Mouse (Mus musculus) heart, adult 11 months (tissue): ENCODE results near the gene Cst11.
"Not testable (repeated sequence)": the region's sequence is repeated elsewhere in the genome, so short reads cannot be mapped to it uniquely, and the experiment has no call there.

Experiments used
- DNase-seq: peaks from one replicate; pipeline ENCODE4 v3.0.0; 2022

Cst11 gene

GRCm38 (mm10) chr2:148771397-148771796 lies at the start of gene Cst11:
Gene Cst11 (minus strand): TSS chr2:148771497.
- DNase-seq = not testable (repeated sequence)

- peak; percentile 75 for DNase-seq
Observed at GRCm38 (mm10) chr2:148819909-148820308, 48.6 kb upstream of the Cst11 start, which contains the start of gene Cst13. Gene Cst13 (plus strand): TSS chr2:148820081.

- DNase-seq = no peak
Observed at GRCm38 (mm10) chr2:148806696-148807095, 35.4 kb upstream of the Cst11 start.

GRCm38 (mm10) chr2:148801491-148801921 lies 30.2 kb upstream of the Cst11 start:
- peak; percentile 84 for DNase-seq

- DNase-seq = no peak
Observed at GRCm38 (mm10) chr2:148798485-148798884, 27.2 kb upstream of the Cst11 start, which contains the start of gene Cst8. Gene Cst8 (plus strand): TSS chr2:148798785.

GRCm38 (mm10) chr2:148789142-148789541 lies 17.8 kb upstream of the Cst11 start, which contains the start of gene Cst12:
Gene Cst12 (plus strand): TSS chr2:148789361.
- DNase-seq = peak; percentile 80

GRCm38 (mm10) chr2:148781709-148782108 lies 10.4 kb upstream of the Cst11 start, which contains the start of gene 8030411F24Rik:
Gene 8030411F24Rik (plus strand): TSS chr2:148782009.
- peak; percentile 64 for DNase-seq

GRCm38 (mm10) chr2:148763648-148764388 lies 7.5 kb downstream of the Cst11 start:
- peak; percentile 78 for DNase-seq

GRCm38 (mm10) chr2:148754310-148754846 lies 16.9 kb downstream of the Cst11 start:
- no peak for DNase-seq

- DNase-seq = peak; percentile 89
Observed at GRCm38 (mm10) chr2:148751893-148752813, 19.1 kb downstream of the Cst11 start.

- no peak for DNase-seq
Observed at GRCm38 (mm10) chr2:148750058-148750457, 21.2 kb downstream of the Cst11 start, which contains the start of gene Cstl1. Gene Cstl1 (plus strand): TSS chr2:148750358.

- DNase-seq = peak; percentile 49
Observed at GRCm38 (mm10) chr2:148743846-148744407, 27.4 kb downstream of the Cst11 start.

- peak; percentile 74 for DNase-seq
Observed at GRCm38 (mm10) chr2:148743001-148743400, 28.3 kb downstream of the Cst11 start.

- peak; percentile 100 for DNase-seq
Observed at GRCm38 (mm10) chr2:148732327-148733000, 38.8 kb downstream of the Cst11 start, which contains the start of gene Napb. Gene Napb (minus strand): TSS chr2:148732467.

- peak; percentile 92 for DNase-seq
Observed at GRCm38 (mm10) chr2:148731614-148732326, 39.5 kb downstream of the Cst11 start.

GRCm38 (mm10) chr2:148719271-148719995 lies 51.9 kb downstream of the Cst11 start:
- DNase-seq = no peak
